Mouse (Mus musculus): ENCODE results near the gene Vps4b. TPM values are rescaled to one million over a fixed set of nuclear protein-coding genes. Genes with fewer than 3 reads are reported as not detected.
"Not testable (repeated sequence)": the region's sequence is repeated elsewhere in the genome, so short reads cannot be mapped to it uniquely, and the experiment has no call there.

Vps4b gene
- total RNA-seq, 2 experiments from 2014 or later, result 55.7 to 62.0 TPM

DNA sequence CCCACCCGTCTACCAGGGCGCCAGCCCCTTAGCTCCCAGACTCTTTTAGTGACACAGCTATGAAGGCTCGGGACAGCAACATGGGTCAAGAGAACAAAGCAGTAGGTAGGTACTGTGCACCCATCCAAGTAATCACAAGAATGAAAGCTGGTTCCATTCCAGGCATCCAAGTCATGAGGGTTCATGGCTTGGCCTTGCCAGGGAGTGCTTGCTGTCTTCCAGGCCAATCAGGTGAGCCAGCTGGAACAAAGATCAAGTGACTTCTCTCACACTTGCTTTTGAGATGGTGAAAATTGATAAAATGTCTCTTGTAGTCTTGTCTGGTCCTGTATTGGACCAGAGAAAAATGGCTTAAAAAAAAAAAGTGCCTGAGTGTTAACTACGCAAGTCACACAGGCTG is 55.8 kb downstream of the Vps4b start:
- Histone ChIP-seq H3K4me3 (no peak overlapping the region), H3K27ac (no peak overlapping the region)
- no peak for DNase-seq (ENCODE audit: low spot score in 2 of 2)
- TF ChIP-seq CTCF (conservative IDR thresholded peaks at IDR 0.05), result no peak

DNA sequence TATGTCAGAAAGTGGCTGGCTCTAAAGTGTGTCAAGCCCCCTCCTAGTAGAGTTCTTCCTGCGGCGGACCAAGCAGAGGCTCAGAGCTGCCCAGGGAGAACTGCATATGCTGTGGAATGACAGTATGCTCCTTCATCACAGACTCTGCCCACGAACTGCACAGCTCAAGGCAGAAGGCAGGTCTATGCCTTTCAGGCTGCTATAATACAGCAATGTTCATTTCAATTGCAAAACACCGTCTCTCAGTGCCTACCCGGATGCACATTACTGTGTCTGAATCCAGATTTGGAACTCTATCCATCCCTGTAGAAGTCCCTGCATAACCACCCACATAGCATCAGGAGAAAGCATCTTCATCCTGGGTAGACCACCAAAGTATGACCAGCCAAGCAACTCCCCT is 56.7 kb downstream of the Vps4b start:
- TF ChIP-seq CTCF (conservative IDR thresholded peaks at IDR 0.05), result no peak
- DNase-seq (ENCODE audit: low spot score in 2 of 2), result no peak
- no peak overlapping the region for H3K4me3 ChIP-seq
- H3K27ac ChIP-seq, result no peak overlapping the region

DNA sequence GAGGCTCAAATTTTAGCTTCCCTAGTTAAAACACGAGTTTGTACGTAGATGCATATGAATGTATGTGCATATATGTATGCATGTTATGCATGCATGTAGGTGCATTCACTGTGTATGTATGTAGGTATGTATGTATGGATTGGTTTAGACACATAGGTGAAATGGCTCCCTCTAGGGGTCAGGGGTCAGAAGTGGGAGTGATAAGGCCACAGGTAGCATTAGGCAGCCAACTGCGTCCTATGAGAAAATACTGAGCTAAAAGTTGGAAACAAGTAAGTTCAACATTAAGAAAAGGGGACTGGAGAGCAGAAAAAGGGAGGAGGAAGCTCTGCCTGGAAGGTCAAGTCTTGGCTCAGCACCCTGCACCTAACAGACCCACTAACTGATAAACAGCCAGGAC is 58.4 kb downstream of the Vps4b start:
- Histone ChIP-seq H3K4me3 (no peak overlapping the region), H3K27ac (no peak overlapping the region)
- no peak for DNase-seq (ENCODE audit: low spot score in 2 of 2)
- peak; percentile 59 for TF ChIP-seq CTCF (conservative IDR thresholded peaks at IDR 0.05)

DNA sequence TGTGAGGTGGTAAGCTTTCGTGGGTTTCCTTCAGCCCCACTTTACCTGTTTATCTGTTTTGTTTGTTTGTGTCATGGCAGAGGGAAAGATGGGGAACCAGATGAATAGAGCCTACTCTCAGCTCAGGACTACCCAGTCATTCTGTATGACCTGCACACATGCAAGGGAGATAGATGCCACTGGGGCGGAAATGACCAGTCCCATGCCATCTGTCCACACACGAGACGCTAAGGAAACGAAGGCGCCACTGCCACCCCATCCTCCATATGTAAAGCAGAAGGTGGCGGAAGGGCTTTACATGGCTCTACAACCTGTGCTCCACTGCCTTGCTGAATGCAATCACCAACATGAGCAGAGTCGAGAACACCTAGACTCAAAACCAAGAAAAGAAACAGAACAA is 60.3 kb downstream of the Vps4b start:
- Histone ChIP-seq H3K27ac (no peak overlapping the region), H3K4me3 (no peak overlapping the region)
- no peak for TF ChIP-seq CTCF (conservative IDR thresholded peaks at IDR 0.05)
- DNase-seq (ENCODE audit: low spot score in 2 of 2), result no peak

DNA sequence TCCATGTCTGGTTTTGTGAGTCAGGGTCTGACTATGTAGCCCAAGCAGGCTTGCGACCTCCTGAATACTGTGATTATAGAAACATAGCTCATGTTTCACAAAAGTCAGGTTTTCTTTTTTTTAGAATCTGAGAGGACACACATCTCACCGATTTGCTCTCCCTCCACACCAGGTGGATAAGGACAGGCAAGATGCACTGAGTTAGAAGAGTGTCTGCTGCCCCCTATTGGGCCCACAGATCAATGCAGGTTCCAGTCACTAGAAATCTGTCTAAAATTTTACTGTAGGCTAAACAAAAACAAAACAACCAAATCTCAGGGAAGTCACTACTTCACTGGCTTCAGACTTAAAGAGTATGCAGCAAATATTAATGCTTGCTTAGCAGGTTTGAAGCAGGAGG is 60.9 kb downstream of the Vps4b start:
- no peak overlapping the region for H3K4me3 ChIP-seq
- DNase-seq (ENCODE audit: low spot score in 2 of 2), result peak in 1 of 2 experiments; percentile 39
- no peak overlapping the region for H3K27ac ChIP-seq
- peak; percentile 91 for TF ChIP-seq CTCF (conservative IDR thresholded peaks at IDR 0.05)

DNA sequence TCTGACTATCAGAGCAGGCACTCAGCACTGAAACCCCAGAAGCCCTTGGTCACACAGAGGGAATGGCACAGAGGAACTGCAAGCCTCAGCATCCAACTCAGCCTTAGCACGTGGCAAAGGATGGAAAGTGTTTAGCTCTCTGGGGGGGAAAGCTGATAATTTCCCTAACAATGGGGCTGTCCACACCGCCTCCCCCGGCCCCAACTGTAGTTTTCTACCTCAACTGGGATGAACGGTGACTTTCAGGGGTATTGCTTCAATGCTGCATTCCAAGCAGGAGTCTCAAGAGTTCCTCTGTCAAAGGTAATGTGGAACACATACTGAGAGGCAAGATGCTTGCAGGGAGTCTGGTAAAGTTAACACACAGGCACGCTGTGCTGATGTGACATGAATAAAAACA is 74.5 kb downstream of the Vps4b start:
- TF ChIP-seq CTCF (conservative IDR thresholded peaks at IDR 0.05), result no peak
- H3K27ac ChIP-seq, result no peak overlapping the region
- H3K4me3 ChIP-seq, result no peak overlapping the region
- DNase-seq (ENCODE audit: low spot score in 2 of 2), result no peak

DNA sequence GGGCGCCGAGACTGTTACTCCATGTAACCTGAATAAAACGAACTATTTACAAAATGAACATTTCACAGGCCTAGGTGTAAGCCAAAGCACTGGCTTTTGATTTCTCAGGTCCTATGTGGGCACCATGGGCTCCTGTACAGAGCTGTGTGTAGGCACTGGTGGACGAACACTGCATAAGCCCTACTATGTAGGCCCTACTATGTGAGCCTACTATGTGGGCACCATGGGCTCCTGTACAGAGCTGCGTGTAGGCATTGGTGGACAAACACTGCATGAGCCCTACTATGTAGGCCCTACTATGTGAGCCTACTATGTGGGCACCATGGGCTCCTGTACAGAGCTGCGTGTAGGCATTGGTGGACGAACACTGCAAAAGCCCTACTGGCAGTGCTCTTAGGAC is 78.8 kb downstream of the Vps4b start:
- not testable (repeated sequence) for H3K4me3 ChIP-seq; H3K27ac ChIP-seq; DNase-seq (ENCODE audit: low spot score in 2 of 2)

DNA sequence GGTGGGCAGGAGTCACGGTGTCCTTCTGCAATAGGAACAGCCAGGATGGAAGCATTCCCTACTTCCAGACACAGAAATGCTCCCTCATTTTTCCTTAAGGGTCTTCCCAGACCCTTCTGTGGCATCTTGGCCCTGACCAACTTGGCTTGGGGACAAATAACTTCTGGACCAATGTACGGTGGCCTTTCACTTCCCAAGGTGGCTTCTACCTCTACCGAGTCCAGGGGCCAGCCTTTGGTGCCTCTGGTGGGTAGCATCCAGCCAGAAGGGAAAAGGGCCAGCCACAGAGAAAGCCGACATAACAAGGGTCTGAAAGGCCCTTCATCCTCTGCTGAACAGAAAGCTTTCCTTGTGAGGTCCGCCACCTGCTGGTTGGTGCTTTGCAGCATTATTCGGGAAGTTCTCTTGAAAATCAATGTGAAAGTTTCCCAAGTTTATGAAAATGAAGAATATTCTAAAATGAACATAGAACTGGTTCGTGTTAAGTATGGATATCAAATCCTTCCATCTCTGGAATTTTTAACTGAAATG is 79.4 kb downstream of the Vps4b start:
- no peak overlapping the region for H3K4me3 ChIP-seq
- peak; percentile 60 to 82 for DNase-seq (ENCODE audit: low spot score in 2 of 2)
- H3K27ac ChIP-seq, result no peak overlapping the region
- TF ChIP-seq CTCF (conservative IDR thresholded peaks at IDR 0.05), result peak; percentile 92

DNA sequence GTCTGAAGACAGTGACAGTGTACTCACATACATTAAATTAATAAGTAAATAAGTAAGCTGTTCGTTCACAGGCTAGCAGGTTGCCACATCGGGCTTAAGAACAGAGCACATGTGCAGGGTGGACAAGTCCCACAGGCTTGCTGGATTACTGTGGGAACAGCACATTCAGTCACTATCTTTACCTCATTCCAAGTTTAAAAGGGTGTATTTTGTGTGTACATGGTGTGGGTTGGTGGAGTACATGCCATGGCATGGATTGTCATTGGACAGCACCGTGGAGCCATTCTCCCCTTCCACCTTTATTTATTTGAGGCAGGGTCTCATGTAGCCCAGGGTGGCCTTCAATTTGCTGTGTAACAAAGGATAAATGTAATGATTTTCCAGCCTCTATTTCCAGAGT is 80.4 kb downstream of the Vps4b start:
- no peak overlapping the region for H3K4me3 ChIP-seq
- DNase-seq (ENCODE audit: low spot score in 2 of 2), result no peak
- no peak overlapping the region for H3K27ac ChIP-seq
- TF ChIP-seq CTCF (conservative IDR thresholded peaks at IDR 0.05), result no peak

DNA sequence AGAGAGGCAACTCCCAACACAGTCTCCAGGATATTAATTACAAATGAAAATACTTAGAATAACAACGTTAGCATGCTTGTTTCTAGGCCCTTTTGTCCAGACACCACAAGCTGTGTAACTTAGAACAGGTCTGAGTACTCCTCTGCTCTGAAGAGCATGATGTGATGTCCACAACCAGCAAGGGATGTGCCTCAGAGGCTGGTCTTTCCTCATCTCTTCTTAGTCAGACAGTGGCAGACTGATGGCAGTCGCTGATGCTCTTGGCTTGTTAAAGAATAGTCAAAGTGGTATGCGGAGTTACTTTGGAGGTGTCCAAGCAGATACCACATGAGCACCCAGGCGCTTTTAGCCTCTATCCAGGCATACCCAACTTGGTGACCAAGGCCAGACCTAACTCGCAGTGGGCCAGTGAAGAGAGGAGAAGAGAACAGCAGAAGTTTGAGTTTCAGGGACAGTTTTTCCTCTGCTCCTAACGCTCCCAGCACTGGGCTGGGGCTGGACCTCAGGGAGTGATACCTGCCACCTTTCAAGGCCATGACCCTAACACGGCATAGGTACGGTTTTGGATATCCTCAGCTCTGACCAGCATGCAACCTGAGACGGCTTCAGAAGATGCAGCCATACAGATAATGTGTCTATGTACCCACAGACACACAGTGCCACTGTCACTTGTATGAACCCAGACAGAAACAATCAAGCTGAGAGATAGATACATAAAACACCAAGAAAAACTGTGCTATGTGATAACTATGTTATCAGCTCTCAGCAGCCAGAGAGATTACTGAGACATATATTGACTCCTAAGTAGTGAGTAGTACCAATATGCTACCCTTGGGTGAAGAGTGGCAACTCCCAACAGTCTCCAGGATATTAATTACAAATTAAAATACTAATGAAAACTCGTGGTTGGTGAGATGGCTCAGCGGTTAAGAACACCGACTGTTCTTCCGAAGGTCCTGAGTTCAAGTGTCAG is 81.1 kb downstream of the Vps4b start:
- H3K4me3 ChIP-seq, result no peak overlapping the region; the same call in 1 of the 2 replicates
- TF ChIP-seq CTCF (conservative IDR thresholded peaks at IDR 0.05), result no peak
- no peak for DNase-seq (ENCODE audit: low spot score in 2 of 2)
- no peak overlapping the region for H3K27ac ChIP-seq

DNA sequence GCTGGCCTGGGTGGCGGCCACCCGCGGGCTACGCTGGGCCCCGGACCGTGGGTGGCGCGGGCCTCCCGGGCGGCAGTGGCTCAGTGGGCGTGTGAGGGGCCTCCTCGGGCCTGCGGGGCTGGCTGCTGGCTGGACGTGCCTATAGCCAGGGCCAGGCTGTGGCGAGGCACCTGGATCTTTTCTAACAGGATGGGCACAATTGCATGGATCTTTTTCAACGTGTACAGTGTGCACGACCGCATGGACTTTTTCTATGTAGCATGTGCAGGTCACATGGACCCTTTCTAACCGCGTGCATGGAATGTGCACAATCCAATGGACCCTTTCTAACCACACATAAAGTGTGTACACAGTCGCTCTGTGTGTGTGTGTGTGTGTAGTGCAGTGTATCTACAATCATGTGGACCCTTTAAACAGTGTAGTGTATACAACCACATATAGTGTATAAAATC is 82.0 kb downstream of the Vps4b start:
- Histone ChIP-seq H3K27ac (peak overlapping the region; percentile 76; the same call in 1 of the 2 replicates), H3K4me3 (peak overlapping the region; percentile 80)
- DNase-seq (ENCODE audit: low spot score in 2 of 2), result no peak
- TF ChIP-seq CTCF (conservative IDR thresholded peaks at IDR 0.05), result no peak

Other genes with a start within 250 kb of the Vps4b start
- gene Bcl2, start 82.5 kb downstream of the Vps4b start, total RNA-seq (2021), result 1 to 10 TPM; 7.8 to 8.1 TPM
- gene Kdsr, start 37.0 kb downstream of the Vps4b start, total RNA-seq (2021), result 10 to 100 TPM; 28.1 to 28.9 TPM
- not detected for gene Serpinb5, start 64.4 kb upstream of the Vps4b start, total RNA-seq (2021)
- gene Serpinb12, start 137.7 kb upstream of the Vps4b start, total RNA-seq (2021), result not detected
- not detected for gene Serpinb13, start 184.3 kb upstream of the Vps4b start, total RNA-seq (2021)

Measured in layer of hippocampus, adult 2 months (tissue).